Mouse (Mus musculus): Measurements from ENCODE around the gene Ddx59. TPM values are rescaled to one million over a fixed set of nuclear protein-coding genes. Genes with fewer than 3 reads are reported as not detected.
A peak's percentile ranks its signal among the peaks of the same experiment; 100 is the strongest.

The Ddx59 gene
- polyA plus RNA-seq, 1 experiment from 2014 or later = 21.9 TPM

DNA sequence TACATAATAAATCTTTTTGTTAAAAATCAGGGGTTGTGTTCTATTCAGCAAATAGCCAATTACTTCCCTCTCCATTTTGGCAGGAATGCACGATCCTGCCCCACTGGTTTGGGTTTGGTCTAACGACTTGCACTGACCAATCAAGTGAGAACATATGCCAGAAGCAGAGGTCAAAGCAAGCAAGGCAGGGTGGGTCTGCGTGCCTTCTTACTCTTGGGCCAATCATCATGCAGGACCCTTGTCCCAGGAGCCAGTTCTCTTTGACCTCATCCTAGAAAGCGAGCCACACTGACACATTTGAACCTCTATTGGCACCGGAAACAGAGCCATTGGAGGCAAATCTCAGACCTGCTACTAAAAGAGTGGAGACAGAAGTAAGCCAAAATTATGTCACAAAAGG is 35.1 kb downstream of the Ddx59 start:
- Histone ChIP-seq H3K27ac (no peak overlapping the region), H3K36me3 (no peaks in the 10 kb centered on the region), H3K27me3 (no peaks in the 10 kb centered on the region; the same call in 1 of the 2 replicates), H3K4me2 (no peak overlapping the region), H3K4me1 (no peaks in the 10 kb centered on the region), H3K9ac (no peak overlapping the region), H3K9me3 (no peaks in the 10 kb centered on the region), H3K4me3 (no peak overlapping the region)
- ATAC-seq (ENCODE audit: insufficient number of reproducible peaks, insufficient read depth, low FRiP score, low TSS enrichment, low read depth) = no peak
- WGBS = 76% methylated on average over 5 of the region's 5 CpGs

DNA sequence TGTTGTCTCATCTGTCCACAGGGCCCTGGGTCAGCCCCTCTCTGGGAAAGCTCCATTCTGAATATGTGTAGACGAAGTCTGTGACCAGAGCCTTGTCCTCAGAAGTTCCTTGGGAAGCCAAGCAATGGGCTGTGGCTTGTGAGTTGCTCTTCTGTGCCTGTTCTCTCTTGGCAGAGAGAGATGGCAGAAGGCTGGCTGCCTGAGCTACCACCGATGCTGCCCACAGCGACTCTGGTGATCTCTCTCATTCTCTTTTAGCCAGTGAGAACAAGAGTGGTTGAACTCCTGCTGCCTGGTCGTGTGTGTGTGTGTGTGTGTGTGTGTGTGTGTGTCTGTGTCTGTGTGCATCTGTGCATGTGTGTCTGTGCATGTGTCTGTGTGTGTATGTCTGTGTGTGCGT is 37.4 kb downstream of the Ddx59 start:
- H3K4me2 ChIP-seq = no peak overlapping the region
- peaks cover 7% of the 10 kb centered on the region; the same call in 1 of the 2 replicates for H3K4me1 ChIP-seq
- H3K27me3 ChIP-seq = no peaks in the 10 kb centered on the region; the same call in 1 of the 2 replicates
- H3K4me3 ChIP-seq = no peak overlapping the region
- WGBS = 68% methylated on average over 5 of the region's 5 CpGs
- no peak overlapping the region for H3K27ac ChIP-seq
- no peaks in the 10 kb centered on the region for H3K36me3 ChIP-seq
- no peaks in the 10 kb centered on the region for H3K9me3 ChIP-seq
- no peak overlapping the region for H3K9ac ChIP-seq
- no peak for ATAC-seq (ENCODE audit: insufficient number of reproducible peaks, insufficient read depth, low FRiP score, low TSS enrichment, low read depth)

DNA sequence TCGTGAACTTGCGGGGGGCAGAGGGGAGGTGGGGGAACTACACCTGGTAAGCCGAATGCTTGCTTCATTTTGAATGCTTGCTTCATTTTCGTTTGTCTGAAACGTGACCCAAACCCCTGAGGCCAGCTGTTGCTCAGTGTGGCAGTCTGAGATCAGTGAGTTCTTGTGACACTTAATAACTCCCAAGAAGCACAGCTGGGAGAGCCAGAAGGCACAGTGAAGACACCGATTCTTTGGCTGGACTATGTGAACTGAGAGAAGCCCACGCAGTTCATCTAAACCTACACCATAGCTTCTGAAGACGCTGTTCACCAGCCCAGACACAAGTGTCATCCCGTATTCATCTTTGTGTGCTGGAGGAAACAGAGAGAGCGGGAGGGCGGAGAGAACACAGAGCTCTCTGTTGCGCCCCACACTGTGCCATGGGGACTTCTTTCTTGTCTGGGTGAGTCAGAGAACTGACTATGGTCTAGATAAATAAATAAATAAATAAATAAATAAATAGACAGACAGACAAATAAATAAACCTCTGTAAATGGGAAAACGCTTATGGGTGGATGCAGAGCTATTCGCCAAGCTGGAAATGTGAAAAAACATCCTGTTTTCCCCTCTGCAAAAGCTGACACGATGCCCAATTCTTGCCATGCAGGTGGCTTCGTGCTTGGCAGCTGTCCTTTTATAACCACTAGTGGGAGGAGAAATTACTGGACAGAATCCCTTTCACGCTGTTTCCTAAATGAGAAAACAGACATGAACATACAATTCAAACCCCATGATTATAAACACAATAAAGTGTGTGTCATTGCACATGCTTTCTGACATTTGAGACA is 40.9 kb downstream of the Ddx59 start:
- Histone ChIP-seq H3K4me3 (no peak overlapping the region), H3K27ac (no peak overlapping the region), H3K36me3 (no peaks in the 10 kb centered on the region), H3K4me1 (peaks cover 7% of the 10 kb centered on the region; the same call in 1 of the 2 replicates), H3K9me3 (no peaks in the 10 kb centered on the region), H3K9ac (no peak overlapping the region), H3K4me2 (no peak overlapping the region), H3K27me3 (no peaks in the 10 kb centered on the region; the same call in 1 of the 2 replicates)
- 54% methylated on average over 17 of the region's 17 CpGs for WGBS
- ATAC-seq (ENCODE audit: insufficient number of reproducible peaks, insufficient read depth, low FRiP score, low TSS enrichment, low read depth) = no peak

DNA sequence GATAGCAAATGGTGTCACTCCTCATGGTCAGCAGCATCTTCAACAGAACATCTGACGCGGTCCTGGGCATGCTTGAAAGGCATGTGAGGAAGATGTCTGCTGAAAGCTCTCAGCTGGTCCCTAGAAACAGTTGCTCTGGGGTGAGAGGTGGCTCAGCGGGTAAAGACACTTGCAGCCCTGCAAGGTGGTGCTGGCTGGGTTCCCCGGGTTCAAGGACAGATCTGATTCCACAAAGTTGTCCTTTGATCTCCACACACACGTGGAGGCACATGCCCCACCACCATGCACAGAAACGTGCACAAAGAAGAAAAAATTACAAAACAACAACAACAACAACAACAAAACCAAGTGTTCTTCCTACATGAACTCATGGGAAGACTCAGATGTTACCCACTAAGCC is 41.7 kb downstream of the Ddx59 start:
- H3K4me2 ChIP-seq = no peak overlapping the region
- peaks cover 7% of the 10 kb centered on the region; the same call in 1 of the 2 replicates for H3K4me1 ChIP-seq
- 85% methylated on average over 6 of the region's 6 CpGs for WGBS
- no peak overlapping the region for H3K4me3 ChIP-seq
- H3K27me3 ChIP-seq = no peaks in the 10 kb centered on the region; the same call in 1 of the 2 replicates
- H3K27ac ChIP-seq = no peak overlapping the region
- H3K9ac ChIP-seq = no peak overlapping the region
- H3K9me3 ChIP-seq = no peaks in the 10 kb centered on the region
- no peak for ATAC-seq (ENCODE audit: insufficient number of reproducible peaks, insufficient read depth, low FRiP score, low TSS enrichment, low read depth)
- H3K36me3 ChIP-seq = no peaks in the 10 kb centered on the region

DNA sequence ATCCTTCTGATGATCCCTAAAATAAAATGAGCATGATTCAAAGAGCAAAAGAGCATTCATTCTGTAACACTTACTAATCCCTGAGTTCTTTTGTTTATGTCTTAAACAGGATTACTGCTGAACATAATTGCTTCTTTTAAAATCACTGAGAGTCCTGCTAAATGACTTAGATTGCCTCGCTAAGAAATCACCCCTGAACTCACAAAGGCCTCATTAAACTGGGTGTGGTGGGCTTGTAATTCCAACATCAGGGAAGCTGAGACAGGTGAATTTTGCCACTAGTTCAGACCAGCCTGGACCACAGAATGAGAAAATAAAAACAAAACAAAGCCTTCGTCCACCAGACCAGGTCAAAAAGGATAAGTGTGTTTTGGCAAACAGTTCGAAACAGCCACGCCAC is 42.3 kb downstream of the Ddx59 start:
- H3K4me1 ChIP-seq = peaks cover 8% of the 10 kb centered on the region; the same call in 1 of the 2 replicates
- H3K9ac ChIP-seq = no peak overlapping the region
- H3K27ac ChIP-seq = no peak overlapping the region
- H3K9me3 ChIP-seq = no peaks in the 10 kb centered on the region
- H3K27me3 ChIP-seq = no peaks in the 10 kb centered on the region; the same call in 1 of the 2 replicates
- no peak overlapping the region for H3K4me3 ChIP-seq
- 72% methylated on average over 4 of the region's 4 CpGs for WGBS
- no peaks in the 10 kb centered on the region for H3K36me3 ChIP-seq
- no peak overlapping the region for H3K4me2 ChIP-seq
- ATAC-seq (ENCODE audit: insufficient number of reproducible peaks, insufficient read depth, low FRiP score, low TSS enrichment, low read depth) = no peak

DNA sequence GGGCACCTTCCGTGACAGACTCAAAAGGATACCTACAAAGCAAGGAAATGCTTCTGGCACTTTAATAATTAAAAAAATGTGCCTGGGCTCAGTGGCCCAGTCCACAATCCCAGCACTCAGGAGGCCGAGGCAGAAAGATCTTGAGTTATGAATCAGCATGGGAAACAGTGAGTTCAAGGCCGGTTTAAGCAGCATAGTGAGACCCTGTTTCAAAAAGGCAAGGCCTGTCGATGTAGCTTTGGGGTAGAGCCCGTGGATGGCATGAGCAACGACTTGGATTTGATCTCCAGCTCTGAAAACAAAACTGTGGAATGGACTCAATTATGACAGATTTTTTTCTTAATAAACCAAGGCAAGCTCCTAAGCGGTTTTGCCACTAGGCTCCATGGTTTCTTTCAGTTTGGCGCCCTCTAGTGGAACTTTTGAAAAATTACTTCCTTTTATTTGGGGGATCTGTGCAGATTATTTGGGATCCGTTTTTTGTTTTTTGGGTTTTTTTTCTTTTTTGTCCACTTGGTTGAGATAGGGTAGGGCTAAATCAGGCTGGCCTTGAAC is 43.7 kb downstream of the Ddx59 start:
- Histone ChIP-seq H3K9me3 (no peaks in the 10 kb centered on the region), H3K27me3 (no peaks in the 10 kb centered on the region), H3K4me2 (no peak overlapping the region), H3K4me1 (peaks cover 12% of the 10 kb centered on the region; the same call in 1 of the 2 replicates), H3K36me3 (no peaks in the 10 kb centered on the region), H3K9ac (no peak overlapping the region), H3K27ac (no peak overlapping the region), H3K4me3 (no peak overlapping the region)
- 26% methylated on average over 9 of the region's 9 CpGs for WGBS
- ATAC-seq (ENCODE audit: insufficient number of reproducible peaks, insufficient read depth, low FRiP score, low TSS enrichment, low read depth) = no peak

DNA sequence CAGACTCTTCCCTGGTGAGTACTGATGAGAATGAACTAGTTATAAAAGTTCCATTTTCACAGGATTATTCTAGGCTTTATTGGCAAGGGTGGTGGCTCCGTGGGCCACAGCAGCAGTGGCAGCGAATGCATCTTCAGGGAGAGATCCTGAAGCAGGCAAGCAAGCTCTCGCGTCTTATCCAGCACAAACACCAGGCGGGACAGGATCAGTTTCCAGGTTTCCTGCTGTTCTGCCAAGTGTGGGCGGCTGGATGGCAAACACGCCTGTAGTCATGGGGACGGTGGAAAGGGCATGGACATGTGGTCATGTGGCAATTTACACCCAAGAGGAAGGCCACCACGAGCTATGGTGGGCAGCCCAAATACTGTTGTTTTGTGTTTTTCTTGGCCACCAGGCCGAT is 47.4 kb downstream of the Ddx59 start:
- ATAC-seq (ENCODE audit: insufficient number of reproducible peaks, insufficient read depth, low FRiP score, low TSS enrichment, low read depth) = no peak
- H3K9ac ChIP-seq = no peak overlapping the region
- peaks cover 12% of the 10 kb centered on the region for H3K4me1 ChIP-seq
- 55% methylated on average over 10 of the region's 10 CpGs for WGBS
- H3K27ac ChIP-seq = no peak overlapping the region
- no peaks in the 10 kb centered on the region for H3K27me3 ChIP-seq
- no peak overlapping the region for H3K4me3 ChIP-seq
- no peaks in the 10 kb centered on the region for H3K36me3 ChIP-seq
- H3K9me3 ChIP-seq = no peaks in the 10 kb centered on the region
- H3K4me2 ChIP-seq = no peak overlapping the region

DNA sequence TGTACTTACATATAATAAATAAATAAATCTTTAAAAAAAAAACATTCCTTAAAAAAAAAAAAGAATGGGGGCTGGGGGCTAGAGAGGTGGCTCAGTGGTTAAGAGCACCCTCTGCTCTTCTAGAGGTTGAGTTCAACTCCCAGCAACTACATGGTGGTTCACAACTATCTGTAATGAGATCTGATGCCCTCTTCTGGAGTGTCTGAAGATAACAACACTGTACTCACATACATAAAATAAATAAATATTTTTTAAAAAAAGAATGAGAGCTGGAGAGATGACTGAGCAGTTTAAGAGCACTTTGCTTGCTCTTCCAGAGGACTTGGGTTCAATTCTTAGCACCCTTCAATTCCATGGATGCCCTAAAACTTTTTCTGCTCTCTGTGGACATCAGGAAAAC is 50.1 kb downstream of the Ddx59 start:
- ATAC-seq (ENCODE audit: insufficient number of reproducible peaks, insufficient read depth, low FRiP score, low TSS enrichment, low read depth) = no peak
- H3K4me3 ChIP-seq = no peak overlapping the region

DNA sequence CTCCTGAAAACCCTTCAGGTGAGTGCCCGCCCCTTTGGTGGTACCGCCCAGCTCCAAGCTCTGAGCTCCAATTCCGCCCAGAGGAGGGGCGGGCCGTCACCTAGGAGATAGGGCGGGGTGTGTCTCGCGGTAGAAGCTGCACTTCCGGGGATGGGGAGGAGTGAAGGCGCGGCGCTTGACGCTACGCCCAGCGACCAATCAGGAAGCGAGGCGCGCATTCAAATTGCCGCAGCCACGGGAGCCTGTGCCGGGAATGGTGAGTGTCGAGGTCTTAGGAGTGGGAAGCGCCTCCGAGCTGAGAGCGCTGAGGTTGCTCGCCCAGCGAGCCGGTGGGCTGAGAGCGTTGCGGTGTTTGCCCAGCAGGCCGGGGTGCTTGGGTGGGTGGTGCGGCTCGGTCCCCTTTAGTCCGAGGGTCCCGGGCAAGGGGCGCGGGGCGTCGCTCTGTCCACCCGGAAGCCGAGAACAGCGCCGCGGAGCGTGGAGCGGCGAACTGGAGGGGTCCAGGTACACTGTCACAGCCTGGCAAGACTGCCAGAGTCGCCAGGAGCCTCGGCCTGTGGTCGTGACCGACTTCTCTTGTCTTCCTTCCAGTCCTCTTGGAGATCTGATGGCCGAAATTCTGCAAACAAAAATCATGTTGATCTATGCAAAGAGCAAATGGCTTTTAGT is 51.2 kb downstream of the Ddx59 start, which contains the start of gene Kif14:
Gene Kif14 (plus strand): TSS at position 201 of the 669 bp plus-strand sequence.
- no peaks in the 10 kb centered on the region for H3K9me3 ChIP-seq
- peak within 1 kb of the TSS; percentile 67 for H3K4me3 ChIP-seq
- H3K27ac ChIP-seq = no peak within 1 kb of the TSS
- no peaks in the 10 kb centered on the region for H3K27me3 ChIP-seq
- peaks cover 30% of the 10 kb centered on the region for H3K4me1 ChIP-seq
- peak within 1 kb of the TSS; percentile 93 for H3K4me2 ChIP-seq
- peak; percentile 99 for ATAC-seq (ENCODE audit: insufficient number of reproducible peaks, insufficient read depth, low FRiP score, low TSS enrichment, low read depth)
- peaks cover 11% of the 10 kb centered on the region for H3K36me3 ChIP-seq
- under 1% methylated on average over 52 of the region's 52 CpGs for WGBS
- H3K9ac ChIP-seq = peak within 1 kb of the TSS; percentile 72

More for the DNA sequence above, 50.1 kb downstream of the Ddx59 start:
- Histone ChIP-seq H3K9me3 (no peaks in the 10 kb centered on the region), H3K9ac (no peak overlapping the region), H3K27ac (no peak overlapping the region), H3K36me3 (peaks cover 11% of the 10 kb centered on the region), H3K27me3 (no peaks in the 10 kb centered on the region), H3K4me1 (peaks cover 21% of the 10 kb centered on the region), H3K4me2 (no peak overlapping the region)

DNA sequence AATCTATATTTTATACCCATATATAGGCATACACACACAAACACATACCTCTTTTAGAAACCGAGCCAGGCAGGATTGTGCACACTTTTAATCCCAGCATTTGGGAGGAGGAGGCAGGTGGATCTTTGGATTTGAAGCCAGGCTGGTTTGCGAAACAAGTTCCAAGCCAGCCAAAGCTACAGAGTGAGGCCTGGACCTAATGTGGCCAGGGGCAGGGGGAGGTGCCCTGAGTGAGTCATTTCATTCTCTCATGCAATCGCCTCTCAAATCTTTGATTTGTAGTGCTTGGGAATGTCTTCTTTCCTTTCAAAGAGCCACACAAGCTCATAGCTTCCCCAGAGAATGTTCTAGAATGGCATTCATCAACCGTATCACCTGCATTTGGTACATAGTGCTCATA is 54.3 kb downstream of the Ddx59 start:
- Histone ChIP-seq H3K4me2 (no peak overlapping the region), H3K27ac (no peak overlapping the region), H3K27me3 (no peaks in the 10 kb centered on the region), H3K9ac (no peak overlapping the region), H3K4me1 (peaks cover 25% of the 10 kb centered on the region), H3K4me3 (no peak overlapping the region), H3K36me3 (peaks cover 33% of the 10 kb centered on the region), H3K9me3 (no peaks in the 10 kb centered on the region)
- WGBS = 82% methylated on average over 4 of the region's 4 CpGs
- ATAC-seq (ENCODE audit: insufficient number of reproducible peaks, insufficient read depth, low FRiP score, low TSS enrichment, low read depth) = no peak

DNA sequence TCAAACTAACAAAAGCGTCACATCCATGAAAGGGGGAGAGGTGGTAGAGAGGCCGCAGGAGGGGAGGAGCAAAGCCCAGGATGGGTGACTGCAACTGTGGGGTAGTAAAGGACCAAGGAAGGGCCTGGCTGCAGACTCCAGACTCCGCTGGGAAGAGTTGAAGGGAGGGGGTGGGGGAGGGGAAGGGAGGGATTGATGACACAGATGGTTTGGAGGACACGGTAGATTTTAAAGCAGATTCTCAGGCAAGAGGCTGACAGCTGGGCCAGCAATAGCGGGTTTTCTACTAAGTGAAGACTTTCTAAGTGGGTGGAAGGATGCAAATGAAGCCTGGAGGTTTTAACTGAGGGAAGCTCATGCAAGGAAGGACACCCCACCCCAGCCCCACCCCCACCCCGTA is 55.4 kb downstream of the Ddx59 start:
- H3K27me3 ChIP-seq = no peaks in the 10 kb centered on the region
- peaks cover 39% of the 10 kb centered on the region for H3K36me3 ChIP-seq
- ATAC-seq (ENCODE audit: insufficient number of reproducible peaks, insufficient read depth, low FRiP score, low TSS enrichment, low read depth) = no peak
- H3K4me3 ChIP-seq = no peak overlapping the region
- peak overlapping the region; percentile 48; the same call in 1 of the 2 replicates for H3K27ac ChIP-seq
- H3K4me1 ChIP-seq = peaks cover 25% of the 10 kb centered on the region
- WGBS = 15% methylated on average over 6 of the region's 6 CpGs
- peak overlapping the region; percentile 11; the same call in 1 of the 2 replicates for H3K9ac ChIP-seq
- no peaks in the 10 kb centered on the region for H3K9me3 ChIP-seq
- H3K4me2 ChIP-seq = peak overlapping the region; percentile 22; the same call in 1 of the 2 replicates
